Mouse (Mus musculus) 3134 (cell line): ENCODE measurements at regions not wholly inside any gene's neighbourhood (a gene's known extent, or its start where the extent isn't known, plus 50 kb on each side); places are given as distances from the start of the nearest gene placed in this dataset.
A peak's percentile ranks its signal among the peaks of the same experiment; 100 is the strongest.
"Not testable (repeated sequence)": the region's sequence is repeated elsewhere in the genome, so short reads cannot be mapped to it uniquely, and the experiment has no call there.

Experiments
- DNase-seq: peaks from one replicate; pipeline ENCODE4 v3.0.0-alpha.2; 2011; ENCODE audit warnings: low spot score; ENCODE audit not compliant: insufficient read length; ENCODE audit errors: extremely low read depth

DNA sequence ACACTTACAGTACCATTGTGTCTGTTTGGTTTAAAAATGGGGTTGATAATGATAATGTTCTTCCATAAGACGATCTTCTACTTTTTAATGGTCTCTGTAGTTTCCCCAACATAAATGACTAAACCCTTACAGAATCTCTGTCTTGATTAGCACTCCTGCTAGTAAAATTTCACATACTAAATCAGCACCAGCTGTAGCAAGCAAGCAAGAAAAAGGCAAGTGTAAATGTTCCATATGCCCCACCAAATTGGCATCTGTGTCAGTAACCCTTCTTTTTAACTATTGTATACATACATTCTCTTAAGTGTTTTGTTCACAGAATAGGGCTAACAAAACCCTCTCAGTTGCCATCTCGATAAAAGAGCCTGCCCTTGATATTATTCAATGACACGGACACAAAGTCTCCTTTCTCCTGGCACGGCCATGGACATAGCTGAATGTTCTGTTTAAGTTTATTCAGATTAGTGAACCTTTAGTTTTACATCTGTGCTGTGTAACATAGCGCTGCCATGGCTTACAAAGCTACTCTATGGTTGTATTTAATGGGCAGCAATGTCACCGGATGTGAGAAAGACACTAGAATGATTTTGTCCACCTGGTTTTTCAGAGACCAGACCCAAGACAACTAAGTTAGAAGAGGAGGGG is 414.3 kb downstream of the Gtdc1 start:
- DNase-seq, result no peak

DNA sequence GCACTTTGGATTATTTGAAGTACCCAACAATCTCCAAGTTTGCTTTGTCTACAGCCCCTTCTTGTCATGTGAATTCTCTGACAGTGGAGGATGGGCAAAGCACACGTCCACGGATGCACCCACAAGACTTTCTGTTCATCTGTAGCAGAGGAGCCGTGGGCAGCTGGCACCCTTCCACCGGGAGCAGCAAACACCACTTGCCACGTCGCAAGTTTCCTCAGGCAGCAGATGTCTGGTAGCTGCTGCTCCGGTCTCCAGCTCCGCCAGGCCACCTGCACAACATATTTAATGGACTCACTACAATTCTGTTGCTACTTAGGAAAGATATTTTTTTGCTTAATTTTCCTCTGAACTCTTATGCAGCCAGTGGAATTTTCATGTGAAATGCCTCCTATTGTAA is 415.1 kb downstream of the Gtdc1 start:
- no peak for DNase-seq

DNA sequence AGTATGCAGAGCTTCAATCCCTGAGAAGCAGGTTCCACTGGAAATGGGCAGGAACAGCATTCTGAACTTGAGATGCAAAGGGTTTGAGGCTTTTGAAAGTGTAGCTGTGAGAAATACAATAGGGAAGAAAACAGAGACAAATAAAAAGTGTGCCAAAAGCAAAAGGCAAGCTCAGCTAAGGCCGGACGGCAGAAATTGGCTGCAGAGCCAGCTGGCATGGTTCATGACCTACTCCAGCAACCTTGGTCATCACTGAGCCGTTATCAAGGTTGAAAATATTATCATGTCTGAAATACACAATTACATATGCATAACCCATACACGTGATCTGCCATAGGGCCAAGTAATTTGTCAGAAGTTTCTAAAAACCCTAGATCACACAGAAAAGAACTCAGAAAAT is 418.4 kb downstream of the Gtdc1 start:
- DNase-seq, result no peak

DNA sequence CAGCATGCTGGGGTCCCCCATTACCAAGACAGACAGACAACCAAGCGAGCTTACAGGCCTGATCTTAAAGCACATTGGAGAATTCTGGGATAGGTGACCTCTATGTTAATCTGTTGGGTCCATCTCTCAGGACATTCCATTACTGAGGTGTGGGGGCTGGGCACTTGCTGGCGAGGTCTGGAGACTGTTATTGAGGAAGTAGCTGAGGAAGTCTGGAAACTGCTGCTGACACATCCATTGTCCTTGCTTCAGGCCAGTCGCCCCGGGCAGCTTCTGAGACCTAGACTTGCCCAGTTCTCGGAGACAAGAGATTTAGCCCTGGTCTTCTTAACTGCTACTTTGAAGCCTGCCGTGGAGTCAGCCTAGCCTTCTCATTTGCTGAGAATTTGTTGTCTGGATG is 423.2 kb downstream of the Gtdc1 start:
- no peak for DNase-seq

DNA sequence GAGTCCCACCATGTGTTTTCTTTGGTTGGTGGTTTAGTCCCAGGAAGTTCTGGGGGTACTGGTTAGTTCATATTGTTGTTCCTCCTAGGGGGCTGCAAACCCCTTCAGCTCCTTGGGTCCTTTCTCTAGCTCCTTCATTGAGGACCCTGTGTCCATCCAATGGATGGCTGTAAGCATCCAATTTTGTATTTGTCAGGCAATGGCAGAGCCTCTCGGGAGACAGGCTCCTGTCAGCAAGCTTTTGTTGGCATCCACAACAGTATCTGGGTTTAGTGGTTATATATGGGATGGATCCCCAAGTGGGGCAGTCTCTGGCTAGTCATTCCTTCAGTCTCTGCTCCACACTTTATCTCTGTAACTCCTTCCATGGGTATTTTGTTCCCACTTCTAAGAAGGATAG is 436.7 kb downstream of the Gtdc1 start:
- DNase-seq, result not testable (repeated sequence)

DNA sequence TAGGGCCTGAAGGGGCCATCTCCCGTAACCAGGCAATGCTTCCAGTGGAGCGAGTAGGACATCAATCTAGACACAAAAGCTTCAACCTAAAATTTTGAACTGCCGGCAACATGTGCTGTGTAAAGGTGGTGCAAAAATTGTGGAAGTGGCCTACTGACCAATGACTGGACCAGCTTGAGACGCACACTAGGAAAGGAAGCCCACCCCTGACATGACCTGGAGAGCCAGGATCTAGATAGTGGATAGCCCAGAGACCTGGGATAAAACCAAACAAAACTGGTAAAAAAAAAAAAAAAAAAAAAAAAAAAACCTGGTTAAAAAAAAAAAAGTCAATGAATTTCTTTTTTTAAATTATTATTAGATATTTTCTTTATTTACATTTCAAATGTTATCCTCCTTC is 437.2 kb downstream of the Gtdc1 start:
- DNase-seq, result no peak

- no peak for DNase-seq
Measured at GRCm38 (mm10) chr2:44485880-44486279, 441.6 kb downstream of the Gtdc1 start.

DNA sequence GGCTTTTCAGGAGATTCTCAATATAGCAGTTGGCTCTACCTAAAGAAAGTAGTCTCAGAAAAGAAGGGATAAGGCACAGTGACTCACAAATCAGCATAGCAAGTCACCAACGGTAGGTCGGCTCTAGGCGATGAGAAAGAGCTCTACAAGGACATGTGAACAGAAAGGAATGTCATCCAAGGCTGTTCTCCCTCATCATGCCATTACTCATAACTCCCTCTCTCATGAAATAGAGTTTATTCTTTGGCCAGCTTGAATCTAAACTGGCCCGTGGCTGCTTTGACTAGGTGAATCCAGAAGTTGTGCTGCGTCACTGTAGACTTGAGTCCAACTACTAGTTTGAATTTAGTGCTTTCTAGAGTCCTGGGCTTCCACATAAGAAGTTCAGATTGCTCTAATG is 447.7 kb downstream of the Gtdc1 start:
- no peak for DNase-seq

DNA sequence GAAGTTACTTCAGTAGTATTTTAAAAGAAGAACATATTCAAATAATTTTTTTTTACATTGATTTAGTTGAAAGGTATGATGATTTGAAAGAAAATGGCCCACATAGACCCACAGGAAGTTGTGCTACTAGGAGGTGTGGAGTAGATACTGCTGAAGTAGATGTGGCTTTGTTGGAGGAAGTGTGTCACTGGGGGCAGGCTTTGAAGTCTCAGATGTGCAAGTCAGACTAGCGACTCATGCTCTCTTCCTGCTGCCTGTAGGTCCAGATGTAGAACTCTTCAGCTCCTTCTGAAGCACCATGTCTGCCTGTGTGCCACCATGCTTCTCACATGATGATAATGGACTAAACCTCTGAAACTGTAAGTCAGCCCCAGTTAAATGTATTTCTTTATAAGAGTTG is 452.0 kb downstream of the Gtdc1 start:
- peak; percentile 4 for DNase-seq

DNA sequence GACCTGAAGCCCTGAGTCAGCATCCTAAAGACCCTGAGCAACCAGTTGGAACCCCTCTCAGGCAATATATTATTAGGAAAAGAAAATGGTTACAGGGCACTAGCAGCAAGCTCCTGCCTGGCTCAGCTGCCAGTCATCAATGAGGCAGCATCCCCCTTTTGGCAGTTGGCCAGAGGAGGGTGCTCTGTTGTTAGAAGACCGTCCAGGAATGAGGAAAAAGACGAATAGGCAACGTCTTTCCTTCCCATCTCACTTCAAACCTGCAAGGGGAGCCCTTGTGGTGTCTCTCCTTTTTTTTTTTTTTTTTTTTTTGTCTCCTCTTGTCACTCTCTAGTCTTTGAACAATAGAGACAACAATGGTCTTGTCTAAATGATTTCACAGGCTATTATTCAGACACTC is 452.8 kb downstream of the Gtdc1 start:
- no peak for DNase-seq

GRCm38 (mm10) chr2:44471381-44471780 is 456.1 kb downstream of the Gtdc1 start:
- DNase-seq, result no peak

DNA sequence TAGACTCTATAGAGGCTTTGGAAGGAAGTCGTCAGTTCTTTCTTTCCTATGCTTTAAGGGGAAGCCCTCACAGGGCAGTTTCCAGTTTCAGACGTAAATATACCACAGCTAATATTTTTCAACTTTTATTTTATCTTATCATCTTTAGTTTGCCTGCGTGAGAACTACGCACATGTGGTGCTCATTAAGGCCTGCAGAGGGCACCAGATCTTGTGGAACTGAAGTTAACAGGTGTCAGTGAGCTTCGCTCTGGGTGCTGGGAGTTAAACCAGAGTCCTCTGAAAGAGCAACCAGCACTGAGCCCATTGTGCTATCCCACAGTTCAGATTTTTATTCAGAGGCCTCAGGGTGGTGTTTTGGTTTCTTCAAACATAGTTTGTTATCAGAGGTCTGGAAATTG is 456.5 kb downstream of the Gtdc1 start:
- DNase-seq, result no peak

DNA sequence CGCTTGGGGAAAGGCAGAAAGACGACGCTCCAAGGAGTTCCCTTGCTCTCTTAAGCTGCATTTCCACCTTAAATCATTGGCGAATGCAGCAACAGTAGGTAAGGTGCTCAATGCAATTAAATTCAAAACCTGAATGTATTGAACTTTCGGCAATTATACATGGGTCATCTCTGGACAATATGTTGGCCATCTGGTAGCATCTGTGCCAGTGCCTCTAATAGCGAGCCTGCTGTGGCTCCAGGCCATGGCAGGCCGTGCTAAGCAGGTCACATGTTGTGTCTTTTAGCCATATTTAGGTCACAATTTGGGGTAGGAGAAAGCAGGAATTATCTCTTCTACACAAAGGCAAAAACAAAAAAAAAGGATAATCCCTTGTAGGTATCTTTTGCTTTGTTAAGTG is 462.8 kb downstream of the Gtdc1 start:
- DNase-seq, result no peak

- DNase-seq, result no peak
Measured at GRCm38 (mm10) chr2:44462619-44463329, 464.7 kb downstream of the Gtdc1 start.

GRCm38 (mm10) chr2:44461289-44462250 is 465.9 kb downstream of the Gtdc1 start:
- DNase-seq, result no peak

- DNase-seq, result no peak
Measured at GRCm38 (mm10) chr2:44449471-44449870, 478.0 kb downstream of the Gtdc1 start.
